Mouse (Mus musculus): ENCODE measurements around the gene Pdap1.

- no peak for TF ChIP-seq CTCF (IDR thresholded peaks at IDR 0.05; ENCODE audit: control insufficient read depth, insufficient read depth, low read length)
- no peak for TF ChIP-seq POLR2A (IDR thresholded peaks at IDR 0.05; ENCODE audit: borderline replicate concordance, control insufficient read depth, low read depth, low read length)
These were observed 27.2 kb upstream of the Pdap1 start for GRCm38 (mm10) chr5:145167306-145167661.
